Mouse (Mus musculus) embryonic fibroblast, embryonic 13.5 days (primary cell): Measurements from ENCODE around the gene Gm49373.

Source experiments
- CTCF ChIP-seq: IDR thresholded peaks from 2 replicates; pipeline ENCODE4 v1.5.1; 2011; ENCODE audit warnings: mild to moderate bottlenecking, control low read depth, low read length, moderate library complexity, borderline replicate concordance; ENCODE audit not compliant: insufficient read depth
- POLR2A ChIP-seq: IDR thresholded peaks from 2 replicates; pipeline ENCODE4 v1.6.1; 2011; ENCODE audit warnings: low read depth, mild to moderate bottlenecking, control low read depth, low read length, moderate library complexity

- TF ChIP-seq POLR2A (no peak), CTCF (no peak)
Observed at GRCm38 (mm10) chr9:21035586-21035985, 37.3 kb downstream of the Gm49373 start.
